Mouse (Mus musculus) heart, embryonic 15.5 days (tissue): Measurements from ENCODE around the gene Cd8b1. TPM values are rescaled to one million over a fixed set of nuclear protein-coding genes. Genes with fewer than 3 reads are reported as not detected.
"Not testable (repeated sequence)": the region's sequence is repeated elsewhere in the genome, so short reads cannot be mapped to it uniquely, and the experiment has no call there.

Experiments
- ATAC-seq: fragments of 200-750 bp; cut with Nextera tagmentation; replicated peaks from 2 replicates; pipeline ENCODE4 v1.8.0; 2017; ENCODE audit warnings: low read depth, moderate TSS enrichment; ENCODE audit not compliant: insufficient number of reproducible peaks, insufficient read depth, low FRiP score
- H3K27ac ChIP-seq: fragments of 300-500 bp; sonication (generic); 2 replicates; pipeline ENCODE4 v1.5.1; 2015; ENCODE audit warnings: mild to moderate bottlenecking, inconsistent platforms
- H3K27me3 ChIP-seq: fragments of 300-500 bp; sonication (generic); 2 replicates; pipeline ENCODE4 v1.6.1; 2015; ENCODE audit warnings: inconsistent platforms
- H3K36me3 ChIP-seq: fragments of 300-500 bp; sonication (generic); 2 replicates; pipeline ENCODE4 v1.6.1; 2015; ENCODE audit warnings: mild to moderate bottlenecking, inconsistent platforms
- H3K4me1 ChIP-seq: fragments of 300-500 bp; sonication (generic); replicated peaks from 2 replicates; pipeline ENCODE4 v1.6.1; 2015; ENCODE audit warnings: inconsistent platforms
- H3K4me2 ChIP-seq: fragments of 300-500 bp; sonication (generic); 2 replicates; pipeline ENCODE4 v1.6.1; 2015; ENCODE audit warnings: inconsistent platforms, mild to moderate bottlenecking, moderate library complexity
- H3K4me3 ChIP-seq: fragments of 300-500 bp; sonication (generic); 2 replicates; pipeline ENCODE4 v1.5.1; 2015; ENCODE audit warnings: mild to moderate bottlenecking, inconsistent platforms
- H3K9ac ChIP-seq: fragments of 300-500 bp; sonication (generic); 2 replicates; pipeline ENCODE4 v1.6.1; 2015; ENCODE audit warnings: mild to moderate bottlenecking, inconsistent platforms
- H3K9me3 ChIP-seq: fragments of 300-500 bp; sonication (generic); replicated peaks from 2 replicates; pipeline ENCODE4 v1.6.1; 2016; ENCODE audit warnings: inconsistent platforms
- WGBS: fragments of 180-500 bp; shearing (Covaris S2); methylation state at CpG from one replicate; pipeline ENCODE4 v1.1.7; 2015; ENCODE audit warnings: mixed read lengths; 5-methylcytosine and 5-hydroxymethylcytosine counted together
- polyA plus RNA-seq: library from polyadenylated mRNA; unstranded; fragments of >200 nt; fragmentation: Nextera tagmentation; extraction: Ambion mirVana; gene quantifications from 2 replicates; pipeline ENCODE4 v1.2.1, GENCODE M21; 2015

Gene Cd8b1
- polyA plus RNA-seq, 1 experiment from 2014 or later: not detected

DNA sequence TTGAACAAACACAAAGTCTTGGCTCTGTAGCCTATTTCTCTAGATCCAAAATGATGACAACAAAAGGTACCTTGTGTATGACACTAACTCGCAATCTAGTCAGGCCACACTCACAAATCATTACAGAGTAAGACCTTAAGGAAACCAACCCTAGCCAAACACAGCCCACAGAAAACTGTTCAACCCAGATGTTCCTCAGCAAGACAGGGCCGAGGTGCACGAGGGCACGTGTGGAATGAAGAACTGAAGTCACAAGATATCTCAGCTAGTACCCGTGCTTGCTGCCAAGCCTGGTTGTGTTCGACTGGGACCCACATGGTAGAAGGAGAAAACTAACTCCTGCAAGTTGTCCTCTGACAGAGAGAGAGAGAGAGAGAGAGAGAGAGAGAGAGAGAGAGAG lies 7.3 kb downstream of the Cd8b1 start:
- no peak overlapping the region for H3K4me2 ChIP-seq
- no peaks in the 10 kb centered on the region for H3K4me1 ChIP-seq
- WGBS: 77% methylated on average over 6 of the region's 6 CpGs
- no peak overlapping the region for H3K9ac ChIP-seq
- no peaks in the 10 kb centered on the region for H3K27me3 ChIP-seq
- ATAC-seq: no peak
- H3K27ac ChIP-seq: no peak overlapping the region
- no peaks in the 10 kb centered on the region for H3K9me3 ChIP-seq
- no peaks in the 10 kb centered on the region for H3K36me3 ChIP-seq
- no peak overlapping the region for H3K4me3 ChIP-seq

GRCm38 (mm10) chr6:71330486-71330885 lies 7.9 kb downstream of the Cd8b1 start:
- 72% methylated on average over 7 of the region's 7 CpGs for WGBS

GRCm38 (mm10) chr6:71331491-71331890 lies 8.9 kb downstream of the Cd8b1 start:
- H3K4me3 ChIP-seq, H3K27ac ChIP-seq, H3K9me3 ChIP-seq, H3K4me2 ChIP-seq, H3K4me1 ChIP-seq, H3K9ac ChIP-seq, ATAC-seq, H3K36me3 ChIP-seq, H3K27me3 ChIP-seq: not testable (repeated sequence)
- 81% methylated on average over 2 of the region's 4 CpGs for WGBS

More at GRCm38 (mm10) chr6:71330486-71330885, 7.9 kb downstream of the Cd8b1 start:
- no peak overlapping the region for H3K4me2 ChIP-seq
- no peak overlapping the region for H3K4me3 ChIP-seq
- H3K4me1 ChIP-seq: no peaks in the 10 kb centered on the region
- ATAC-seq: no peak
- H3K27ac ChIP-seq: no peak overlapping the region
- H3K9ac ChIP-seq: no peak overlapping the region
- no peaks in the 10 kb centered on the region for H3K27me3 ChIP-seq
- no peaks in the 10 kb centered on the region for H3K36me3 ChIP-seq
- H3K9me3 ChIP-seq: no peaks in the 10 kb centered on the region

- ATAC-seq: no peak
- no peaks in the 10 kb centered on the region for H3K27me3 ChIP-seq
- WGBS: 78% methylated on average over 11 of the region's 11 CpGs
Measured at GRCm38 (mm10) chr6:71332236-71332965, 9.8 kb downstream of the Cd8b1 start.

GRCm38 (mm10) chr6:71333031-71333430 lies 10.4 kb downstream of the Cd8b1 start:
- Histone ChIP-seq H3K4me1 (no peaks in the 10 kb centered on the region), H3K9me3 (no peaks in the 10 kb centered on the region), H3K27ac (no peak overlapping the region), H3K4me2 (no peak overlapping the region), H3K4me3 (no peak overlapping the region), H3K27me3 (no peaks in the 10 kb centered on the region), H3K36me3 (no peaks in the 10 kb centered on the region), H3K9ac (no peak overlapping the region)
- no peak for ATAC-seq
- 53% methylated on average over 3 of the region's 3 CpGs for WGBS

More at GRCm38 (mm10) chr6:71332236-71332965, 9.8 kb downstream of the Cd8b1 start:
- Histone ChIP-seq H3K4me2 (no peak overlapping the region), H3K4me1 (no peaks in the 10 kb centered on the region), H3K4me3 (no peak overlapping the region), H3K9ac (no peak overlapping the region), H3K27ac (no peak overlapping the region), H3K36me3 (no peaks in the 10 kb centered on the region), H3K9me3 (no peaks in the 10 kb centered on the region)

DNA sequence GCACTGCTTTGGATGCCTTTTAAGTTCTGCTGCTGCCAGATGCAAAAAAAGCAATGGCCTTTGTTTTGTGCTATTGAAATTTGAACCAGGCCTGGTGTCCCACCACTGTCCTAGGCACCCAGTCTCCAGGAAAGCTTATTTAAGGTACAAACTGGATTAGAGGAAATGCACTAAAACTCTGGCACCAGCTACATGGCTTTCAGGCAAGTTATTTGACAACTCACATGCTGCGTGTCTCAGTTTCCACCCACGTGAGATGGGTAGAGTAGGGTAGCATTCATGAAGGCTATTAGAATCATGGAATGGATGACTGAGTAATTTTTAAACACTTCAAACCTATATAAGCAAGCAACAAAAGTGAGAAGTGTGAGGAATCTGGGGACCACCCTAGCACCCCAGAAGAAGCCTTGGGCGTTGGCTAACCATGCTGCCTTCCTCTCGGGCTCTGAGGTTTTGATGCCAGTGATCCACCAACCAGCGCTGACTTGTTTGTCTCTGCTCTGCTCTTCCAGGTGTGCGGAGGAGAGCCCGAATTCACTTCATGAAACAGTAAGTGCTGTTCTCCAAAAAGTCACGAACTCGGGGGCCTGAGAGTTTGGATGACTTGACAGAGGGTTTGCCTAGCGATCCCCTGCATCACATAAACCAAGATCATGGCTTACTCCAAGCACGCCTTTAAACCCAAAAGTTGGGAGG lies 11.1 kb downstream of the Cd8b1 start:
- Histone ChIP-seq H3K9me3 (no peaks in the 10 kb centered on the region), H3K4me1 (no peaks in the 10 kb centered on the region), H3K27ac (no peak overlapping the region), H3K9ac (no peak overlapping the region), H3K27me3 (no peaks in the 10 kb centered on the region), H3K36me3 (no peaks in the 10 kb centered on the region), H3K4me2 (no peak overlapping the region), H3K4me3 (no peak overlapping the region)
- no peak for ATAC-seq
- 86% methylated on average over 11 of the region's 11 CpGs for WGBS

- Histone ChIP-seq H3K27ac (no peak overlapping the region), H3K4me3 (no peak overlapping the region), H3K4me1 (no peaks in the 10 kb centered on the region), H3K9me3 (no peaks in the 10 kb centered on the region), H3K4me2 (no peak overlapping the region), H3K27me3 (no peaks in the 10 kb centered on the region), H3K9ac (no peak overlapping the region), H3K36me3 (no peaks in the 10 kb centered on the region)
- ATAC-seq: no peak
- 94% methylated on average over 8 of the region's 8 CpGs for WGBS
Measured at GRCm38 (mm10) chr6:71337666-71338065, 15.1 kb downstream of the Cd8b1 start.

GRCm38 (mm10) chr6:71338941-71339340 lies 16.4 kb downstream of the Cd8b1 start:
- Histone ChIP-seq H3K9me3 (no peaks in the 10 kb centered on the region), H3K27me3 (no peaks in the 10 kb centered on the region), H3K4me2 (no peak overlapping the region), H3K9ac (no peak overlapping the region), H3K36me3 (no peaks in the 10 kb centered on the region), H3K4me1 (no peaks in the 10 kb centered on the region), H3K27ac (no peak overlapping the region), H3K4me3 (no peak overlapping the region)
- whole genome bisulfite sequencing: 76% methylated on average over 3 of the region's 3 CpGs
- ATAC-seq: no peak

DNA sequence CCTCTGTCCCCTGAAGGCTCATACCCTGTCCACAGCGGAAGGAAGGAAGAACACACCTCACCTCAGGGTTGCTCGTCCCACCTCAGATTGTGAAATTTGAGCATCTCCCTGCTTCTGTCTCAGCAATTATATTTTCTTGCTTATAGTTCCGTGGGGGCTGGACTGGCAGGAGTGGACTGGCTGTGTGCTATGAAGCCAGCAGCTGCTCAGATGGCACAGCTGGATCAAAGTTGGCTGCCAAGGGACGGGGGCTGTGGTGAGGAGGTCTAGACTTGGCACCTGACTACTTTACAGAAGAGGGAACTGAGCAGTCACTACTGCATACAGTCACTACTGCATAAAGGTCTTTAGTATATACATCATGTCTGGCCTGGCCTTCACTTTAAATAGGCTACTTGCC lies 16.8 kb downstream of the Cd8b1 start:
- 79% methylated on average over 4 of the region's 4 CpGs for WGBS
- H3K27me3 ChIP-seq: no peaks in the 10 kb centered on the region

GRCm38 (mm10) chr6:71341179-71341578 lies 18.6 kb downstream of the Cd8b1 start:
- no peaks in the 10 kb centered on the region for H3K36me3 ChIP-seq
- ATAC-seq: no peak
- H3K9ac ChIP-seq: no peak overlapping the region
- H3K27ac ChIP-seq: no peak overlapping the region
- H3K4me3 ChIP-seq: no peak overlapping the region
- H3K4me1 ChIP-seq: no peaks in the 10 kb centered on the region
- 86% methylated on average over 9 of the region's 9 CpGs for WGBS
- H3K9me3 ChIP-seq: no peaks in the 10 kb centered on the region
- no peak overlapping the region for H3K4me2 ChIP-seq
- no peaks in the 10 kb centered on the region for H3K27me3 ChIP-seq

More for the DNA sequence above, 16.8 kb downstream of the Cd8b1 start:
- H3K27ac ChIP-seq: no peak overlapping the region
- no peak for ATAC-seq
- H3K4me2 ChIP-seq: no peak overlapping the region
- H3K9me3 ChIP-seq: no peaks in the 10 kb centered on the region
- no peaks in the 10 kb centered on the region for H3K4me1 ChIP-seq
- H3K9ac ChIP-seq: no peak overlapping the region
- no peaks in the 10 kb centered on the region for H3K36me3 ChIP-seq
- no peak overlapping the region for H3K4me3 ChIP-seq

DNA sequence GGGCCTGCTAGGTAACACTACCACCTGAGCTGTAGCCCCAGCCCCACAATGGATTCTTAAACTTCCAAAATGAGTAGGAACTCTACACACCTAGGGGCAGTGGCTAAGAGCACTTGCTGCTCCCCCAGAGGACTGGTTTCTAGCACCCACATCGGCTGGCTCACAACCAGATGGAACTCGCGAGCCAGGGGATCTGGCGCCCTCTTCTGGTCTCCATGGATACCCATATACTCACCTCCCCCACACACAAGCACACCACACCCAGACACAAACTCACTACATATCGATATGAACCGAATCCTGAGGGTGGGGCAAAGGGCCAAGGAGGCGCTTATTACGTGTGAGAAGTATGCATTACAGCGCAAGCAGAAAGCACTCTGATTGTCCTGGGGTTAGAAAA lies 25.4 kb downstream of the Cd8b1 start:
- no peak overlapping the region for H3K9ac ChIP-seq
- H3K9me3 ChIP-seq: no peaks in the 10 kb centered on the region
- no peak overlapping the region for H3K4me2 ChIP-seq
- no peak overlapping the region for H3K27ac ChIP-seq
- H3K4me1 ChIP-seq: no peaks in the 10 kb centered on the region
- ATAC-seq: no peak
- H3K4me3 ChIP-seq: no peak overlapping the region
- no peaks in the 10 kb centered on the region for H3K27me3 ChIP-seq
- H3K36me3 ChIP-seq: no peaks in the 10 kb centered on the region
- 92% methylated on average over 9 of the region's 9 CpGs for WGBS

DNA sequence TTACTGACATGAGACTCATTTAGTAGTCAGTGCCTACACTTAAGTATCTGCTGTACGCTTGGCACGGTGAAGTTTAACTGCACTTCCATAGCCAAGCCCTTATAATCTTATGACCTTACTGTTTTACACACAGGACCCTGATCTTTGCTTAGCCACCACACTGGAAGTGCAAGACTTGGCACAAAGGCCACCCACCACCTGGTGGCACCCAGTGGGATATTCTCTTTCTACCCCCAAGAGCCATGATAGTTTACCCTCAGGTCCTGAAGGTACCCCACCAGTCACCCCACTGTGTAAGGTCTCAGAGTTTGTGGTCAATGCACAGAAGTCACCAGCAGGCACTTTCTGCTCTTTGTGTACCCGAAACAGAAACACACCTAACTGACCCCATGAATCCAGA lies 28.6 kb downstream of the Cd8b1 start:
- H3K4me2 ChIP-seq: no peak overlapping the region
- no peaks in the 10 kb centered on the region for H3K9me3 ChIP-seq
- WGBS: 91% methylated on average over 3 of the region's 3 CpGs
- H3K9ac ChIP-seq: no peak overlapping the region
- H3K27ac ChIP-seq: no peak overlapping the region
- H3K4me1 ChIP-seq: no peaks in the 10 kb centered on the region
- no peak overlapping the region for H3K4me3 ChIP-seq
- no peaks in the 10 kb centered on the region for H3K27me3 ChIP-seq
- no peaks in the 10 kb centered on the region for H3K36me3 ChIP-seq
- no peak for ATAC-seq
